Mouse (Mus musculus): Measurements from ENCODE around the gene Rpl7l1. TPM values are rescaled to one million over a fixed set of nuclear protein-coding genes. Genes with fewer than 3 reads are reported as not detected.
A peak's percentile ranks its signal among the peaks of the same experiment; 100 is the strongest.

Gene Rpl7l1
- total RNA-seq, 2 experiments from 2014 or later = 102 to 153 TPM

- no peak for ATAC-seq (replicated peaks; ENCODE audit: poor library complexity, severe bottlenecking)
These were observed 37.0 kb downstream of the Rpl7l1 start for GRCm38 (mm10) chr17:46745506-46745905.

GRCm38 (mm10) chr17:46742986-46743385 is 39.5 kb downstream of the Rpl7l1 start:
- ATAC-seq (replicated peaks; ENCODE audit: poor library complexity, severe bottlenecking) = no peak

- no peak for ATAC-seq (replicated peaks; ENCODE audit: poor library complexity, severe bottlenecking)
These were observed 41.2 kb downstream of the Rpl7l1 start for GRCm38 (mm10) chr17:46741305-46741704.

- ATAC-seq (replicated peaks; ENCODE audit: poor library complexity, severe bottlenecking) = peak; percentile 70
These were observed 46.3 kb downstream of the Rpl7l1 start for GRCm38 (mm10) chr17:46736160-46736559.

GRCm38 (mm10) chr17:46735287-46735686 is 47.2 kb downstream of the Rpl7l1 start:
- no peak for ATAC-seq (replicated peaks; ENCODE audit: poor library complexity, severe bottlenecking)

GRCm38 (mm10) chr17:46734055-46734454 is 48.4 kb downstream of the Rpl7l1 start:
- ATAC-seq (replicated peaks; ENCODE audit: poor library complexity, severe bottlenecking) = no peak

- peak; percentile 42 for ATAC-seq (replicated peaks; ENCODE audit: poor library complexity, severe bottlenecking)
These were observed 53.6 kb downstream of the Rpl7l1 start, which contains the start of gene Gnmt for GRCm38 (mm10) chr17:46728904-46729318. TSS of gene Gnmt (minus strand) at chr17:46729168.

GRCm38 (mm10) chr17:46728496-46728895 is 54.0 kb downstream of the Rpl7l1 start:
- no peak for ATAC-seq (replicated peaks; ENCODE audit: poor library complexity, severe bottlenecking)

GRCm38 (mm10) chr17:46728021-46728420 is 54.5 kb downstream of the Rpl7l1 start:
- ATAC-seq (replicated peaks; ENCODE audit: poor library complexity, severe bottlenecking) = no peak; the same call in 1 of the 2 replicates

GRCm38 (mm10) chr17:46727271-46727670 is 55.2 kb downstream of the Rpl7l1 start:
- ATAC-seq (replicated peaks; ENCODE audit: poor library complexity, severe bottlenecking) = no peak

- peak; percentile 31; the same call in 1 of the 2 replicates for ATAC-seq (replicated peaks; ENCODE audit: poor library complexity, severe bottlenecking)
These were observed 56.5 kb downstream of the Rpl7l1 start for GRCm38 (mm10) chr17:46725731-46726645.

- ATAC-seq (replicated peaks; ENCODE audit: poor library complexity, severe bottlenecking) = peak; percentile 31
These were observed 57.2 kb downstream of the Rpl7l1 start for GRCm38 (mm10) chr17:46725273-46725672.

GRCm38 (mm10) chr17:46724477-46725084 is 57.9 kb downstream of the Rpl7l1 start:
- no peak for ATAC-seq (replicated peaks; ENCODE audit: poor library complexity, severe bottlenecking)

Other genes starting within 250 kb of the Rpl7l1 start
- 14.2 and 34.8 TPM in 2 replicates for gene Cul9, start 236.3 kb downstream of the Rpl7l1 start, total RNA-seq (2014; fragmentation: Nextera tagmentation)
- gene Cul9, start 236.3 kb downstream of the Rpl7l1 start, total RNA-seq (2017) = 7.5 and 8.9 TPM in 2 replicates
- 27.4 and 42.7 TPM in 2 replicates for gene Srf, start 226.5 kb downstream of the Rpl7l1 start, total RNA-seq (2014; fragmentation: Nextera tagmentation)
- 29.6 and 47.7 TPM in 2 replicates for gene Srf, start 226.5 kb downstream of the Rpl7l1 start, total RNA-seq (2017)
- gene Ptk7, start 153.2 kb downstream of the Rpl7l1 start, total RNA-seq (2014; fragmentation: Nextera tagmentation) = 3.6 and 4.3 TPM in 2 replicates
- gene Ptk7, start 153.2 kb downstream of the Rpl7l1 start, total RNA-seq (2017) = 3.7 and 3.8 TPM in 2 replicates
- gene Klc4, start 136.7 kb downstream of the Rpl7l1 start, total RNA-seq (2014; fragmentation: Nextera tagmentation) = 5.6 and 8.5 TPM in 2 replicates
- 7.9 and 11.5 TPM in 2 replicates for gene Klc4, start 136.7 kb downstream of the Rpl7l1 start, total RNA-seq (2017)
- gene Mrpl2, start 136.4 kb downstream of the Rpl7l1 start, total RNA-seq (2014; fragmentation: Nextera tagmentation) = 106 and 113 TPM in 2 replicates
- 103 and 133 TPM in 2 replicates for gene Mrpl2, start 136.4 kb downstream of the Rpl7l1 start, total RNA-seq (2017)
- 16.8 and 21.6 TPM in 2 replicates for gene Cul7, start 132.3 kb downstream of the Rpl7l1 start, total RNA-seq (2014; fragmentation: Nextera tagmentation)
- 10.0 and 13.2 TPM in 2 replicates for gene Cul7, start 132.3 kb downstream of the Rpl7l1 start, total RNA-seq (2017)
- 15.7 and 21.3 TPM in 2 replicates for gene Rrp36, start 108.3 kb downstream of the Rpl7l1 start, total RNA-seq (2014; fragmentation: Nextera tagmentation)
- gene Rrp36, start 108.3 kb downstream of the Rpl7l1 start, total RNA-seq (2017) = 48.2 and 66.9 TPM in 2 replicates
- gene Mea1, start 103.9 kb downstream of the Rpl7l1 start, total RNA-seq (2014; fragmentation: Nextera tagmentation) = 56.5 and 76.8 TPM in 2 replicates
- gene Mea1, start 103.9 kb downstream of the Rpl7l1 start, total RNA-seq (2017) = 73.8 and 82.4 TPM in 2 replicates
- gene Klhdc3, start 101.8 kb downstream of the Rpl7l1 start, total RNA-seq (2014; fragmentation: Nextera tagmentation) = 62.5 and 77.9 TPM in 2 replicates
- 26.8 and 30.9 TPM in 2 replicates for gene Klhdc3, start 101.8 kb downstream of the Rpl7l1 start, total RNA-seq (2017)
- gene Ppp2r5d, start 77.6 kb downstream of the Rpl7l1 start, total RNA-seq (2014; fragmentation: Nextera tagmentation) = 48.7 and 49.3 TPM in 2 replicates
- 45.9 and 57.1 TPM in 2 replicates for gene Ppp2r5d, start 77.6 kb downstream of the Rpl7l1 start, total RNA-seq (2017)
- gene Pex6, start 71.2 kb downstream of the Rpl7l1 start, total RNA-seq (2014; fragmentation: Nextera tagmentation) = 9.7 and 22.9 TPM in 2 replicates
- 11.3 and 13.2 TPM in 2 replicates for gene Pex6, start 71.2 kb downstream of the Rpl7l1 start, total RNA-seq (2017)
- 1.1 TPM in 1 of 2 replicates, not detected in the other for gene Gnmt, start 53.5 kb downstream of the Rpl7l1 start, total RNA-seq (2014; fragmentation: Nextera tagmentation)
- gene Gnmt, start 53.5 kb downstream of the Rpl7l1 start, total RNA-seq (2017) = 1.0 TPM in 1 of 2 replicates, not detected in the other
- 68.6 and 80.8 TPM in 2 replicates for gene Cnpy3, start 30.5 kb downstream of the Rpl7l1 start, total RNA-seq (2014; fragmentation: Nextera tagmentation)
- gene Cnpy3, start 30.5 kb downstream of the Rpl7l1 start, total RNA-seq (2017) = 100 and 121 TPM in 2 replicates
- 1.3 TPM in 1 of 2 replicates, not detected in the other for gene Ptcra, start 19.0 kb downstream of the Rpl7l1 start, total RNA-seq (2014; fragmentation: Nextera tagmentation)
- not detected in 2 replicates for gene Ptcra, start 19.0 kb downstream of the Rpl7l1 start, total RNA-seq (2017)
- gene 2310039H08Rik, start 10.0 kb downstream of the Rpl7l1 start, total RNA-seq (2014; fragmentation: Nextera tagmentation) = 18.0 and 37.9 TPM in 2 replicates
- 21.5 and 26.9 TPM in 2 replicates for gene 2310039H08Rik, start 10.0 kb downstream of the Rpl7l1 start, total RNA-seq (2017)
- gene Bicral, start 75.8 kb upstream of the Rpl7l1 start, total RNA-seq (2014; fragmentation: Nextera tagmentation) = 24.6 and 25.8 TPM in 2 replicates
- 9.0 and 11.7 TPM in 2 replicates for gene Bicral, start 75.8 kb upstream of the Rpl7l1 start, total RNA-seq (2017)
- 7.9 and 11.4 TPM in 2 replicates for gene Tbcc, start 108.0 kb upstream of the Rpl7l1 start, total RNA-seq (2014; fragmentation: Nextera tagmentation)
- 9.1 and 14.0 TPM in 2 replicates for gene Tbcc, start 108.0 kb upstream of the Rpl7l1 start, total RNA-seq (2017)
- not detected in 2 replicates for gene Prph2, start 127.8 kb upstream of the Rpl7l1 start, total RNA-seq (2014; fragmentation: Nextera tagmentation)
- gene Prph2, start 127.8 kb upstream of the Rpl7l1 start, total RNA-seq (2017) = not detected in 2 replicates
- 40.9 and 45.3 TPM in 2 replicates for gene Ubr2, start 227.9 kb upstream of the Rpl7l1 start, total RNA-seq (2014; fragmentation: Nextera tagmentation)
- gene Ubr2, start 227.9 kb upstream of the Rpl7l1 start, total RNA-seq (2017) = 20.3 and 25.3 TPM in 2 replicates